ENCODE assay signal across 27 mouse cellular contexts in the genomic region with DNA sequence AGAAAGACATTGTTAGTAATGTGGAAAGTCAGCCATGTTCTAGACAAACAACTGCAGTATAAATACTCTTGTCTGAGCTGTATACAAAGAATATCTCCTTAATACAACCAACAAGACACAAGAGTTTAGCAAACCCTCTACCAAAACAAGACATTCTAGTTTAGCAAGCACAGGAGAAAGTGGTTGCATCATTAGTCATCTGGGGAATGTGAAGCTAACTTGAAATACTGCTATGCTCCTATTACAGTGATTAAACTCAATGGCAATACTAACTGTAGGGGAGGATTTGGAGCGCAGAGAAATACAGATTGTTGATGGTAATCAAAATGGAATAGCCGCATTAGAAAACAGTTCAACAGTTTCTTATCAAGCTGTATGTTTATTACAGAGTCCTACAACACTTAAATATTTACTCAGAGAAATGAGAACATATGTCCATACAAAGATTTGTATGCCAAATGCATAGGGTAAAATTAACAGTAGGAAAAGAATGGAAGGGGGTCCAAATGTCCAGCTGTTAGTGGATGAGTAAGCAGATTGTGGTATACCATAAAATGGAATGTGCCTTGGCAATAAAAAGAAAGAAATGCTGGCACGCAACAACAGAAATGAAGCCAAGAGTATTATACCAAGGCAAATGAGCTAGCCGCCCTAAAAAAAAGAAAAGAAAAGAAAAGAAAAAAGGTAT.
DNase-seq lines count a peak whose midpoint lies in the region; ATAC-seq and TF ChIP-seq lines count a peak whose summit lies in the region.
"Had no signal": no experiment of that assay in that cellular context is flagged by ENCODE, and none has a peak within 500 bp of the region (broad histone marks: within the 10 kb centered on the region; RNA-seq: fewer than 3 reads in every experiment).

No protein-coding gene starts in this region.

- WGBS in forebrain, embryonic 14.5 days, result 76% methylated on average over 4 of the region's 4 CpGs
- 92% methylated on average over 4 of the region's 4 CpGs for WGBS in forebrain, embryonic 12.5 days
- WGBS in large intestine, adult 2 months, result 28% methylated on average over 4 of the region's 4 CpGs
- WGBS in hindbrain, postnatal 0 days, result 80% methylated on average over 4 of the region's 4 CpGs

- no peak overlapping the region for H3K4me3 ChIP-seq in forebrain, embryonic 14.5 days (ENCODE audit: low read depth, low read length)
- no peak overlapping the region for H3K4me3 ChIP-seq in forebrain, embryonic 12.5 days (replicated peaks)
- no peak overlapping the region for H3K4me3 ChIP-seq in hindbrain, postnatal 0 days (ENCODE audit: low read length)
- H3K4me3 ChIP-seq: limb, embryonic 13.5 days; liver, embryonic 13.5 days; midbrain, embryonic 15.5 days; neural tube, embryonic 13.5 days had no signal

- H3K4me2 ChIP-seq in forebrain, embryonic 14.5 days (ENCODE audit: low read length), result no peak overlapping the region
- H3K4me2 ChIP-seq in forebrain, embryonic 12.5 days, result no peak overlapping the region
- no peak overlapping the region for H3K4me2 ChIP-seq in hindbrain, postnatal 0 days (ENCODE audit: low read depth, low read length)
- H3K4me2 ChIP-seq: heart, embryonic 11.5 days; limb, embryonic 13.5 days; liver, embryonic 13.5 days; midbrain, embryonic 15.5 days; neural tube, embryonic 13.5 days had no signal

- no peaks in the 10 kb centered on the region for H3K4me1 ChIP-seq in forebrain, embryonic 14.5 days (ENCODE audit: control insufficient read depth, insufficient read depth, low read length)
- no peaks in the 10 kb centered on the region for H3K4me1 ChIP-seq in forebrain, embryonic 12.5 days
- no peaks in the 10 kb centered on the region for H3K4me1 ChIP-seq in hindbrain, postnatal 0 days (ENCODE audit: insufficient read depth, low read length)
- H3K4me1 ChIP-seq: limb, embryonic 13.5 days; liver, embryonic 13.5 days; midbrain, embryonic 15.5 days; neural tube, embryonic 13.5 days had no signal

- TF ChIP-seq CTCF in hindbrain, postnatal 0 days (IDR thresholded peaks at IDR 0.05; ENCODE audit: low read depth), result no peak

- ATAC-seq in forebrain, embryonic 14.5 days, result peak; percentile 54
- no peak for ATAC-seq in forebrain, embryonic 12.5 days (ENCODE audit: low FRiP score)
- ATAC-seq in hindbrain, postnatal 0 days, result no peak
- ATAC-seq: activated CD4-positive, CD25-positive, alpha-beta regulatory T cell, adult 4 months; hindbrain, embryonic 16.5 days; intestine, embryonic 16.5 days had no signal

- no peak overlapping the region for H3K9ac ChIP-seq in forebrain, embryonic 14.5 days (ENCODE audit: low read length)
- no peak overlapping the region for H3K9ac ChIP-seq in forebrain, embryonic 12.5 days
- H3K9ac ChIP-seq in hindbrain, postnatal 0 days (replicated peaks; ENCODE audit: low read length), result no peak overlapping the region
- H3K9ac ChIP-seq: limb, embryonic 13.5 days; liver, embryonic 13.5 days; midbrain, embryonic 15.5 days; neural tube, embryonic 13.5 days had no signal

- no peaks in the 10 kb centered on the region for H3K27me3 ChIP-seq in forebrain, embryonic 14.5 days (replicated peaks; ENCODE audit: control insufficient read depth, insufficient read depth, low read length)
- no peaks in the 10 kb centered on the region for H3K27me3 ChIP-seq in forebrain, embryonic 12.5 days
- H3K27me3 ChIP-seq in hindbrain, postnatal 0 days (ENCODE audit: insufficient read depth, low read length), result no peaks in the 10 kb centered on the region
- H3K27me3 ChIP-seq: limb, embryonic 13.5 days; liver, embryonic 13.5 days; midbrain, embryonic 15.5 days; neural tube, embryonic 13.5 days had no signal

- H3K27ac ChIP-seq in forebrain, embryonic 14.5 days (ENCODE audit: low read depth, low read length), result no peak overlapping the region
- H3K27ac ChIP-seq in forebrain, embryonic 12.5 days, result no peak overlapping the region
- H3K27ac ChIP-seq in hindbrain, postnatal 0 days, result no peak overlapping the region
- H3K27ac ChIP-seq: limb, embryonic 13.5 days; liver, embryonic 13.5 days; macrophage; midbrain, embryonic 15.5 days; neural tube, embryonic 13.5 days had no signal

- H3K36me3 ChIP-seq in forebrain, embryonic 14.5 days (ENCODE audit: control insufficient read depth, insufficient read depth, low read length), result no peaks in the 10 kb centered on the region
- H3K36me3 ChIP-seq in forebrain, embryonic 12.5 days (replicated peaks), result no peaks in the 10 kb centered on the region
- H3K36me3 ChIP-seq in hindbrain, postnatal 0 days (ENCODE audit: insufficient read depth, low read length), result no peaks in the 10 kb centered on the region
- H3K36me3 ChIP-seq: limb, embryonic 13.5 days; liver, embryonic 13.5 days; midbrain, embryonic 15.5 days; neural tube, embryonic 13.5 days had no signal

- DNase-seq in cerebellum, adult 8-10 months, result peak; percentile 2
- no peak for DNase-seq in cerebellum, adult 11 months
- peak; percentile 63 for DNase-seq in forebrain, embryonic 14.5 days (ENCODE audit: low spot score)
- DNase-seq in NIH3T3 (ENCODE audit: low read depth), result peak; percentile 24
- peak; percentile 7 for DNase-seq in large intestine, adult 2 months (ENCODE audit: low read depth, low spot score)
- no peak for DNase-seq in MN1 (ENCODE audit: low spot score)
- no peak for DNase-seq in hindbrain, postnatal 0 days (ENCODE audit: low spot score)
- DNase-seq: adrenal gland, postnatal 10 days; gastrocnemius, postnatal 10 days; heart, adult 11 months; kidney, adult 9 months; kidney, postnatal 14 days; liver, embryonic 13.5 days; lung, adult 2 months; retina, postnatal 1 day; right cerebral cortex, postnatal 25 days; spleen, adult 18-20 months; thymus, postnatal 25 days had no signal

- H3K9me3 ChIP-seq in forebrain, embryonic 14.5 days (replicated peaks; ENCODE audit: control insufficient read depth, low read length), result no peaks in the 10 kb centered on the region
- H3K9me3 ChIP-seq in forebrain, embryonic 12.5 days, result no peaks in the 10 kb centered on the region
- no peaks in the 10 kb centered on the region for H3K9me3 ChIP-seq in hindbrain, postnatal 0 days (ENCODE audit: low read length)
- H3K9me3 ChIP-seq: limb, embryonic 13.5 days; liver, embryonic 13.5 days; midbrain, embryonic 15.5 days; neural tube, embryonic 13.5 days had no signal

Comparison
In these comparisons a context has a peak if more than half of its experiments do, and no peak if none do; other contexts are left out.
1. DNase-seq: peak in cerebellum, adult 8-10 months (single experiment), forebrain, embryonic 14.5 days (single experiment), NIH3T3 (single experiment) and large intestine, adult 2 months (single experiment); none in cerebellum, adult 11 months (single experiment), MN1 (single experiment) and hindbrain, postnatal 0 days (single experiment).